Mouse (Mus musculus) 3134 (cell line): Measurements from ENCODE around the gene Amigo1.
A peak's percentile ranks its signal among the peaks of the same experiment; 100 is the strongest.
"Not testable (repeated sequence)": the region's sequence is repeated elsewhere in the genome, so short reads cannot be mapped to it uniquely, and the experiment has no call there.

Source experiments
- DNase-seq: peaks from one replicate; pipeline ENCODE4 v3.0.0-alpha.2; 2011; ENCODE audit warnings: low spot score; ENCODE audit not compliant: insufficient read length; ENCODE audit errors: extremely low read depth

The Amigo1 gene

GRCm38 (mm10) chr3:108206731-108207375 lies 20.7 kb downstream of the Amigo1 start:
- no peak for DNase-seq

DNA sequence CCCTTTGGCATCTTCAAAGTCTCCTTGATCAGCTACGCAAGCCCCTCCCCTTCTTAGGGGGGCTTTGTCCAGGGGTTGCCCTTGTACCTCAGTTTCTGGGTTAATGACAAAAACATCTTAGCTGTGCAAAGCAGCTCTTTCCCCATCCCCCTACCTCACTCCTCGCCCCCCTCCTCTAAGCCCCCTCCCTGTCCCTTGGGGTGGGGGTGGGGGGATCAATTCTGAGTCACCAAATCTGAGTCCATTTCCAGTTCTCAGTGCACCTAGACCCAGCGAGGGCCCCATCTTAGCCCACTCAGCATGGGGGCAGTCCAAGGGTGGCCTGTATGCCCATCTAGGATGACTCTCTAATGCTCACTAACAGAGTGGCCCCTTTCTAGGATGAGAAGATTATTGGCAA lies 22.9 kb downstream of the Amigo1 start:
- DNase-seq: no peak

DNA sequence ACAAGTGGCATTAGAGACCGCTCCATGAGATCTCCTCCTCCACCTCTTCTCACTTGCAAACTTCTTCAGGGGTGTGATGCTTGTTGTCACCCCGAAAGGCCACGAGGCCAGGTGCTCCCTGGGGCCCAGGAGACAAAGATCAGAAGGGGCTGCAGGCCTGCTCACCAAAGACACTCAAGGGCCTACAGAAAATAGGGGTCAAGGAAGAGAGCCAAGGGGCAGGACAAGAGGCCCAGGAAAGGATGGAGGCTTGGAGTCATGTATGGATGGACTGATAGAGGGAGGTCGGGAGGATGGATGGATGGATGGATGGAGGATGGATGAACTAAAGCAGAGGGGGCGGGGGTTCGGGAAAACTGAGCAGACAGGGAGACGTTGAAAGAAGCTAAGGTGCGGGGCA lies 23.4 kb downstream of the Amigo1 start:
- DNase-seq: no peak

- DNase-seq: peak; percentile 94
These were observed 24.0 kb downstream of the Amigo1 start for GRCm38 (mm10) chr3:108209946-108210770.

- DNase-seq: no peak
These were observed 24.6 kb downstream of the Amigo1 start, which contains the start of gene Atxn7l2 for GRCm38 (mm10) chr3:108210771-108211139. Gene Atxn7l2 (minus strand): TSS chr3:108210934.

- no peak for DNase-seq
These were observed 25.7 kb downstream of the Amigo1 start for GRCm38 (mm10) chr3:108211845-108212244.

DNA sequence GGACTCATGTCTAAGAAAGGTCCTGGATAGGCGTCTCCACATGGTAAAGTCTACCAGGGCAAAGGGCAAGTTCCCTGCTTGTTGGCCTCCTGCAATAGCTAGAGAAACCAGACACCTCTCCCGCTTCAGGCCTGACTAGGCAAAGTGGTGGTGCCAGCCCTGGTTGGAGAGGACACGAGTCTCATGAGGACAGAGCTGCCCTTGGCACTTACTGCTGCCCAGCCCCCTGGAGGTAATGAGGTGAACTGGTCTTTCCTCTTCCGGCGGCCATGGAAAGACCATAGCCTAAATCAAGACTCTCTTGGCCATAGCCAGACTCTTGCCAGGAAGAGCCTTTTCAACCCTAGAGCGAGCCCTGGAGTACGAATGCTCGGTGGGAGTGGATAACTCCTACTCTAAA lies 26.3 kb downstream of the Amigo1 start:
- DNase-seq: no peak

- no peak for DNase-seq
These were observed 28.6 kb downstream of the Amigo1 start for GRCm38 (mm10) chr3:108214734-108215133.

DNA sequence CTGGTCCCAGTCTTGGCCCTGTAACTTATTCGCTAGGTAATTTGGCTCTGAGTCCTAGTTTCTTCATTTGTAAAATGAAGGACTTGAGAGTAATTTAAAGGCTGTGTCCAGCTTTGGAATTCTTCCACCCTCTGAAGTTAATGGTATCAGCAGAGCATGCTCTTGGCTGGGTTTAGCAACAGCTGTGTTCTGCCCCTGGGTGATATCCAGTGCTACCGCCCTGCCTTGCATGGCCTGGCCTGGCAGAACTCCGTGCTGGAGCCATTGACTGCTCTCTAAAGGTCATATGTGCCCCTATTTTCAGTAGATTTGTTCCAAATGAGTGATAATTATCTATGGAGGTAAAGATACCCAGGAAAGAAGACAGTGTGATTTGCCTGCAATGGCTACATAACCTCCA lies 34.5 kb downstream of the Amigo1 start:
- no peak for DNase-seq

- DNase-seq: no peak
These were observed 39.8 kb downstream of the Amigo1 start for GRCm38 (mm10) chr3:108225711-108226557.

- no peak for DNase-seq
These were observed 40.6 kb downstream of the Amigo1 start, which contains the start of gene Sypl2 for GRCm38 (mm10) chr3:108226558-108227350. Gene Sypl2 (minus strand): TSS chr3:108226648.

- DNase-seq: no peak
These were observed 41.4 kb downstream of the Amigo1 start for GRCm38 (mm10) chr3:108227521-108227920.

DNA sequence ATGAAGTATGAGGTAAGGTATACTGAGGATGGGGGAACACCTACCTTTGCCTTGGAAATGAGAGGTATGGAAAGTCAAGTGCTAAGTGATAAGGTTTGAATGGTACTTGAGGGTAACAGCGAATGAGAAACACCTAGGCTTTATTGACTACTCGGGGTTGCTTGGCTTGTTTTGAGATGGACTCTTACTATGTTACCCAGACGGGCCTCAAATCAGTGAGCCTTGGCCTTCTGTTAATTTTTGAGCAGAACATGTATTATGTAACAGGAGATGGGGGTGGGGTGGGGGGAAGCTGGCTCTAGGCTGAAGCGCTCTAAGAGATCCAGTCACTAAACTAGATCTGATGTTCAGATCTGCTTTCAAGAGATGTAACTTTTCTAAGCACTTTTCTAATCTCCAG lies 45.5 kb downstream of the Amigo1 start:
- no peak for DNase-seq

DNA sequence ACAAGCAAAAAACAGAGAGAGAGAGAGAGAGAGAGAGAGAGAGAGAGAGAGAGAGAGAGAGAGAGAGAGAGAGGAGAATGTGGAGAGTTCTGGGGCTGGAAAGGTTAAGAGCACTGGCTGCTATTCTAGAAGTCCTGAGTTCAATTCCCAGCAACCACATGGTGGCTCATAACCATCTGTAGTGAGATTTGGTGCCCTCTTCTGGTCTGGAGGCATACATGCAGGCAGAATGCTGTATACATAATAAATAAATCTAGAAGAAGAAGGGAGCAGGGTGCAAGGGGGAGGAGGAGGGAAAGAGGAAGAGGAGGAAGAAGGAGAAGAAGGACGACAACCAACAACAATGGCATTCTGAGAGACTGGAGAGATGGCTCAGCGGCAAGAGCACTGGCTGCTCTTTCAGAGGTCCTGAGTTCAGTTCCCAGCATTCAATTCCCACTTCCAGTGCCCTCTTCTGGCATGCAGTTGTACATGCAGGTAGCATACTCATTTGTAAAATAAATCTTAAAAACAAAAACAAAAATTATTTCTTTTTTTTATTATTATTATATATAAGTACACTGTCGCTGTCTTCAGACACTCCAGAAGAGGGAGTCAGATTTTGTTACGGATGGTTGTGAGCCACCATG lies 51.5 kb downstream of the Amigo1 start:
- not testable (repeated sequence) for DNase-seq

- DNase-seq: no peak
These were observed 55.2 kb downstream of the Amigo1 start for GRCm38 (mm10) chr3:108241243-108241839.
